Mouse (Mus musculus) adrenal gland, adult 18-20 months (tissue): Measurements from ENCODE around the gene Iqschfp. TPM values are rescaled to one million over a fixed set of nuclear protein-coding genes. Genes with fewer than 3 reads are reported as not detected.

Experiments
- DNase-seq, 2 experiments: peaks; one replicate each; pipeline ENCODE4 v3.0.0; 2021 to 2022; ENCODE audit warnings: low spot score in 2 of 2
- total RNA-seq, 2 experiments: library from RNA; stranded (reverse); gene quantifications; 1 replicate in 1 of 2; 2 replicates in 1 of 2; pipeline ENCODE4 v1.2.3; 2021

Gene Iqschfp
- total RNA-seq, 2 experiments from 2014 or later = not detected

DNA sequence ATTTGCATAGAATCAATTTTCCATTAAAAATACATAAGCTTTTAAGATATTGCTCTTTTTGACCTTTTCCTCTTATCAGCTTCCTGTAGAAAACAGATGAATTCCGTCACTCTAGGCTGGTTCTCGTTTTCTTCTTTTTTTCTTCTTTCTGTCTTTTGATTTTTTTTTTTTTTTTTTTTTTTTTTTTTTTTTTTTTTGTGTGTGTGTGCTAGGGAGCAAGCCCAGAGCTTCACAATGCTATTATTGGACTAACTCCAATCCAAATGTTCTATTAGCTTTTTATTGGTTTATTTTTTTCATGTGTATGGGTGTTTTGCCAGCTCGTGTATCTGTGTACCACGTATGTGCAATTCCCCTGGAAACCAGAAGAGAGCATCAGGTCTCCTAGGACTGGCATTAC lies 592.5 kb downstream of the Iqschfp start:
- no peak for DNase-seq

GRCm38 (mm10) chr3:68487621-68488020 lies 595.6 kb downstream of the Iqschfp start:
- no peak for DNase-seq

DNA sequence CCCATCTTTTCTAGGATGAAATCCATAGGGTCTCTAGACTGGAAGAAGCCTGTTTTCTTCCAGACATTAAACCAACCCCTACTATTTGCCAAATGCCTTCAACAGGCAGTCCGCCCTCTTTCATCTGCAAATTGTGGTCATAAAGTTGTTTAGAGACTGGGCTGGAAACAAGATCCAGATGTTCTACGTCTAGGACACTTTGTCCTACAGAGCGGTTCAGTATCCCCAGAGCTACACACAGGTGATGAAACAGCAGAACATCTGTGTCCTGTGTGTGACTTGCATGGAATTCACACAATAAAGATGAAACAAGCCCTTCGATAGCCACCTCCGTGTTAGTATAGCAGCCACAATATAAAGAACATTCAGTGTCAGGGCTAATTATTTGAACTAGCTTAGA lies 596.3 kb downstream of the Iqschfp start:
- DNase-seq = no peak

GRCm38 (mm10) chr3:68491516-68491915 lies 599.5 kb downstream of the Iqschfp start:
- DNase-seq = no peak

DNA sequence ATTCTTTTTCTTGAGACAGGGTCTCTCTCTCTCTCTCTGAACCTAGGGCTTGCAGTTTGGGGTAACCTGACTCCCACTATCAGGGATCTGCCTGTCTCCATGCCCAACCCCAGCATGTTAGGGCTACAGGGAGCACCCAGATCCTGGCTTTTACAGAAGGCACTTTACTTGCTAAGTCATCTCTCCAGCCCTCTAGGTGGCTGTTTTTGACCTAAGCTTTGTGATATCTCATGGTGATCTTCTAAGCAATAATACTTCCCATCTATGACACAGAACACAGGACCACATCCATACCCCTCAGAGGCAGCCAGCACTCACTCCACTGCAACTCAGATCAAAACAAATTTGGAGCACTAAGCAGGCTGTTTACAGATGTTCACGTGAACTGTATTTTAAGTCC lies 600.0 kb downstream of the Iqschfp start:
- DNase-seq = no peak

- DNase-seq = no peak
Measured at GRCm38 (mm10) chr3:68492513-68492912, 600.5 kb downstream of the Iqschfp start.

DNA sequence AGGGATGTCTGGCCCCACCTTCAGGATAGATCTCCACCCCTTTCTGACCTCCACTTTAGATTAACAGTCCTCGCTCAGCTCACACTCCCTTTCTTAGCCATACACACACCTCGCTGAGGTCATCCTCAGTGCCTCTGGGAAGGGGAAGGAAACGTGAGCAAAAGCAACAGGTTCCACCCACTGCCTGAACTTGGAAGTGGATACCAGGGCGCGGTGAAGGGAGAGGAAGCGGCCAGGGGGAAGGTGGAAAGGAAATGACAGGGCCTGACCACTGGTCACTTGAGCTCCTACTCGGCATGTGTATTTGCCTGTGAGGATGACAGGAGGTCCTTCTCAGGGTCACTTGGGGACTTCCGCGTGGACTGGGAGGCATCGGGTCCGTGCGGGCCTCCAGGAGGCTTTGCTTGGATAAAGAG lies 601.1 kb downstream of the Iqschfp start:
- DNase-seq = no peak

DNA sequence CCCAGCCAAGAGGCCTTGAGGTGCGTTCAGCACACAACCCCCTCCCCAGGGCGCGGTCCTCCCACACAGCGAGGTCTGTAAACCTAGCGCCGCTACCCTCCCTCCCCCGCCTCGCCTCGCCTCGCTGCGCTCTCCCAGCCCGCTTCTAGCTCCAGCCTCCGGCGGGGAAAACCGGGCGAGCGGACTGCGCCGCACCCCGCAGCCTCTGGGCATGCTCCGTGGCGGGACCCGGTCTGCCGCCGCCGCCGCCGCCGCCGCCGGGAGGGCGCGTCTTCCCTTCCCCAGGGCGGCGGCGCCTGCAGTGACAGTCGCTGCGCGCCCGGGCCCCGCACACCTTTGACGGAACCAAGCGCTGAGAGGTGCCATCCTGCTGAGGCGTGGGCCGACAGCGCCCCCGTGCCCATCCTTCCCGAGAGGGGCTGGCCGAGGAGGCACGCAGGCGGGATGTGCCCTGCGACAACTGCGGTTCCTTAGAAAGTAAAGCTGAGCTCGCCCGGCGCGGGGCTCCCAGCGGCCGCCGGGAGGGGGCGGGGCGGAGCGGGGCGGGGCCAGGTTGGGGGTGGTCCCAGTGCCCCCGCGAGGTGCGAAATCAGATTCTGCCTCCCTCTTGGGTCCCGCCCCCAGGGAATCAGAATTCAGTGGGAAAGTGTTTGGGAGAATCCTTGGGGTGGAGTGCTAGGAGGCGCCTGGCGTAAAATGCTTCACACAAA lies 601.7 kb downstream of the Iqschfp start:
- DNase-seq = peak; percentile 75 to 77

- DNase-seq = peak; percentile 44 to 48
Measured at GRCm38 (mm10) chr3:68494296-68495095, 602.5 kb downstream of the Iqschfp start.

GRCm38 (mm10) chr3:68495096-68495735 lies 603.2 kb downstream of the Iqschfp start:
- peak in 1 of 2 experiments; percentile 45 for DNase-seq

- no peak for DNase-seq
Measured at GRCm38 (mm10) chr3:68495736-68496242, 603.8 kb downstream of the Iqschfp start.

- no peak for DNase-seq
Measured at GRCm38 (mm10) chr3:68496513-68496912, 604.5 kb downstream of the Iqschfp start.

- DNase-seq = no peak
Measured at GRCm38 (mm10) chr3:68499532-68500152, 607.6 kb downstream of the Iqschfp start.

- DNase-seq = no peak
Measured at GRCm38 (mm10) chr3:68504838-68505237, 612.8 kb downstream of the Iqschfp start.

GRCm38 (mm10) chr3:68506769-68507318 lies 614.8 kb downstream of the Iqschfp start:
- DNase-seq = no peak

- peak; percentile 57 for DNase-seq
Measured at GRCm38 (mm10) chr3:68508629-68509028, 616.6 kb downstream of the Iqschfp start.

GRCm38 (mm10) chr3:68510872-68511271 lies 618.8 kb downstream of the Iqschfp start:
- no peak for DNase-seq

DNA sequence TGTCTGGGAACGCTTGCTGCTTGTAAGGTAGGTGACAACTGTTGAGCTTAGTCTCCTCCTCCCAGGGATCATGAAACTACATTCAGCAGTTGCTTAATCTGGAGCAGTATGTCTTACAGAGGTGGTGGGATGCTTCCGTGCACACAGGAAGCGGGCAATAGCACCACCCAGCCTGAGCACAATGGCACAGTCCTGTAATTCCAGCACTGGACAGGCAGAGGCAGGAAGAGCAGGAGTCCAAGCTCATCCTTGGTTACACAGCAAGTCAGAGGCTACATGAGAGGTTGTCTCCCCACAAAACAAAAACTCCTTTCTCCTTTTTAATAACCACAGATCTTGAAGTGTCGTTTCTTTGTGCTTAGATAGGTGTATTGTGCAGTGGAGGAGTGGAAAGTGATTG lies 619.7 kb downstream of the Iqschfp start:
- no peak for DNase-seq

- DNase-seq = no peak
Measured at GRCm38 (mm10) chr3:68512327-68512726, 620.3 kb downstream of the Iqschfp start.

- no peak for DNase-seq
Measured at GRCm38 (mm10) chr3:68513340-68514119, 621.5 kb downstream of the Iqschfp start.
